Mouse (Mus musculus) CH12.LX (cell line): ENCODE data around the gene Micu1. TPM values are rescaled to one million over a fixed set of nuclear protein-coding genes. Genes with fewer than 3 reads are reported as not detected.
"Not testable (repeated sequence)": the region's sequence is repeated elsewhere in the genome, so short reads cannot be mapped to it uniquely, and the experiment has no call there.

Source experiments
- DNase-seq: peaks from one replicate; pipeline ENCODE4 v3.0.0-alpha.2; 2013; ENCODE audit errors: extremely low read depth
- H3K27ac ChIP-seq: 2 replicates; pipeline ENCODE4 v1.5.1; 2012; ENCODE audit warnings: low read depth, mild to moderate bottlenecking, control low read depth, moderate library complexity; ENCODE audit not compliant: insufficient read depth
- H3K27me3 ChIP-seq: replicated peaks from 2 replicates; pipeline ENCODE3; 2012; ENCODE audit warnings: inconsistent platforms
- H3K36me3 ChIP-seq, 2 experiments: replicated peaks in 1 of 2; 2 replicates each; pipeline versions ENCODE3 to v1.6.1; 2012; ENCODE audit warnings: inconsistent platforms in 1 of 2, low read length in 1 of 2, mild to moderate bottlenecking in 1 of 2, mixed read lengths in 1 of 2, moderate library complexity in 1 of 2; ENCODE audit not compliant: control insufficient read depth in 1 of 2, insufficient read depth in 1 of 2
- H3K4me1 ChIP-seq, 2 experiments: 2 replicates each; pipeline ENCODE4 v1.6.1; 2012; ENCODE audit warnings: inconsistent platforms in 1 of 2, moderate library complexity in 1 of 2; ENCODE audit not compliant: insufficient read depth in 2 of 2, control insufficient read depth in 1 of 2
- H3K4me2 ChIP-seq: 2 replicates; pipeline ENCODE4 v1.6.1; 2012; ENCODE audit warnings: low read depth, mild to moderate bottlenecking, control low read depth; ENCODE audit not compliant: poor library complexity, insufficient read depth, severe bottlenecking
- H3K4me3 ChIP-seq, 3 experiments: fragments of 150-350 bp in 1 of 3; sonication (generic) in 1 of 3; replicated peaks in 1 of 3; 2 replicates each; pipeline versions ENCODE3 to v1.5.1; 2011 to 2012; ENCODE audit warnings: low read depth in 2 of 3, low read length in 2 of 3, mild to moderate bottlenecking in 2 of 3, moderate library complexity in 2 of 3, control low read depth in 1 of 3, improper control_type of control experiment in 1 of 3, inconsistent platforms in 1 of 3, mixed read lengths in 1 of 3; ENCODE audit not compliant: poor library complexity in 1 of 3
- H3K79me2 ChIP-seq: replicated peaks from 2 replicates; pipeline ENCODE4 v1.6.1; 2012; ENCODE audit warnings: mild to moderate bottlenecking, moderate library complexity; ENCODE audit not compliant: control insufficient read depth, poor library complexity, insufficient read depth, severe bottlenecking; ENCODE audit errors: extremely low read depth
- H3K9ac ChIP-seq: 2 replicates; pipeline ENCODE4 v1.6.1; 2012; ENCODE audit warnings: low read depth, mild to moderate bottlenecking, control low read depth, moderate library complexity; ENCODE audit not compliant: insufficient read depth
- H3K9me3 ChIP-seq: replicated peaks from 2 replicates; pipeline ENCODE3; 2012; ENCODE audit warnings: low read length, inconsistent platforms, mixed read lengths
- CTCF ChIP-seq, 2 experiments: IDR thresholded peaks in 1 of 2; conservative IDR thresholded peaks in 1 of 2; 2 replicates each; pipeline ENCODE4 v1.5.1; 2011 to 2012; ENCODE audit warnings: low read depth in 2 of 2, low read length in 2 of 2, improper control_type of control experiment in 1 of 2, inconsistent platforms in 1 of 2, mild to moderate bottlenecking in 1 of 2, moderate library complexity in 1 of 2
- EP300 ChIP-seq: IDR thresholded peaks from 2 replicates; pipeline ENCODE4 v1.6.1; 2011; ENCODE audit warnings: low read length, improper control_type of control experiment
- ETS1 ChIP-seq: conservative IDR thresholded peaks from 2 replicates; pipeline ENCODE4 v1.6.1; 2012; ENCODE audit warnings: low read depth, mild to moderate bottlenecking, inconsistent platforms, low read length, improper control_type of control experiment, moderate library complexity
- MAZ ChIP-seq: IDR thresholded peaks from 2 replicates; pipeline ENCODE4 v1.6.1; 2012; ENCODE audit warnings: low read depth, mild to moderate bottlenecking, inconsistent platforms, low read length, improper control_type of control experiment, moderate library complexity
- RAD21 ChIP-seq: IDR thresholded peaks from 2 replicates; pipeline ENCODE4 v1.6.1; 2011; ENCODE audit warnings: low read depth, mild to moderate bottlenecking, low read length, improper control_type of control experiment, moderate library complexity
- TCF12 ChIP-seq: IDR thresholded peaks from 2 replicates; pipeline ENCODE4 v1.6.1; 2014; ENCODE audit warnings: low read depth, mild to moderate bottlenecking, inconsistent platforms, low read length, improper control_type of control experiment
- ZNF384 ChIP-seq: IDR thresholded peaks from 2 replicates; pipeline ENCODE4 v1.6.1; 2012; ENCODE audit warnings: low read depth, low read length, improper control_type of control experiment, inconsistent platforms
- dilution Hi-C: fragments of 300-500 bp; cut with MboI; formaldehyde crosslinking; loops from 2 replicates; pipeline ENCODE4 v1.14.3; 2020; ENCODE audit warnings: low sequenced_read_pairs; ENCODE audit not compliant: extremely low pct_unique_long_range_greater_than_20kb, extremely low pct_ligation_motif_present
- in situ Hi-C: fragments of 300-500 bp; cut with MboI; formaldehyde crosslinking; loops from 3 replicates; pipeline ENCODE4 v1.14.3; 2019; ENCODE audit warnings: low sequenced_read_pairs, low pct_ligation_motif_present, low pct_unique_long_range_greater_than_20kb, mixed read lengths
- polyA plus RNA-seq: library from polyadenylated mRNA; unstranded; fragments of >175 nt; gene quantifications from 2 replicates; pipeline ENCODE4 v1.2.1, GENCODE M21; 2012; ENCODE audit warnings: low read depth; ENCODE audit not compliant: insufficient read length
- total RNA-seq, 2 experiments: library from RNA; depleted of rRNA; stranded (reverse); fragments of 300-350 nt in 1 of 2; fragments of >200 nt in 1 of 2; gene quantifications; 2 replicates each; pipeline ENCODE4 v1.2.3; 2012 to 2014

The Micu1 gene
- total and polyA plus RNA-seq, 3 experiments = 23.1 to 37.1 (median 29.3) TPM

DNA sequence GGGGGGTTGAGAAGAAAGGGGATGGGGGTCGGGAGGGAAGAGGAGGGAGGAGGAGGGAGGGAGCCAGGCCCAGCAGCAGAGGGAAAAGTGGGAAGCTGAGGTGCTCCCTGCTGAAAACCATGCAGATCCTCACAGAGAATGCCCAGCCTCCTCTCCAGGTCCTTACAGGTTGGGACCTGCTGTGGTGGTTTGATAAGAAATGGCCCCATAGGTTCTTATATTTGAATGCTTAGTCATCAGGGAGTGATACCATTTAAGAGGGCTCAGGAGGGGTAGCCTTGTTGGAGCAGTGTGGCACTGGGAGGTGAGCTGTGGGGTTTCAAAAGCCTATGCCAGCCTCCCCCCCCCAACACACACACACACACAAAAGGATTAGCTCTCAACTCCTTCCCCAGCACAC, 173.1 kb downstream of the Micu1 start:
- Histone ChIP-seq H3K27ac (no peak overlapping the region), H3K27me3 (no peaks in the 10 kb centered on the region), H3K4me3 (no peak overlapping the region), H3K4me1 (peaks cover 3 to 6% of the 10 kb centered on the region in 2 experiments; a peak in 3 of 4 replicates), H3K9me3 (no peaks in the 10 kb centered on the region), H3K79me2 (peaks cover 5% of the 10 kb centered on the region), H3K4me2 (no peak overlapping the region), H3K9ac (no peak overlapping the region), H3K36me3 (no peaks in the 10 kb centered on the region)
- dilution Hi-C loops (no loop called here), in situ Hi-C loops (no loop called here)
- no peak for DNase-seq
- TF ChIP-seq ETS1 = no peak
- TF ChIP-seq MAZ = no peak
- no peak for TF ChIP-seq TCF12

GRCm38 (mm10) chr10:59876698-59877097, 174.4 kb downstream of the Micu1 start:
- DNase-seq, H3K4me3 ChIP-seq, H3K9ac ChIP-seq, dilution Hi-C loops, H3K36me3 ChIP-seq, H3K4me2 ChIP-seq, H3K27me3 ChIP-seq, H3K27ac ChIP-seq, in situ Hi-C loops, H3K9me3 ChIP-seq: not testable (repeated sequence)
- Histone ChIP-seq H3K4me1 (peaks cover 5 to 16% of the 10 kb centered on the region in 2 experiments; a peak in 3 of 4 replicates), H3K79me2 (peaks cover 18% of the 10 kb centered on the region)

DNA sequence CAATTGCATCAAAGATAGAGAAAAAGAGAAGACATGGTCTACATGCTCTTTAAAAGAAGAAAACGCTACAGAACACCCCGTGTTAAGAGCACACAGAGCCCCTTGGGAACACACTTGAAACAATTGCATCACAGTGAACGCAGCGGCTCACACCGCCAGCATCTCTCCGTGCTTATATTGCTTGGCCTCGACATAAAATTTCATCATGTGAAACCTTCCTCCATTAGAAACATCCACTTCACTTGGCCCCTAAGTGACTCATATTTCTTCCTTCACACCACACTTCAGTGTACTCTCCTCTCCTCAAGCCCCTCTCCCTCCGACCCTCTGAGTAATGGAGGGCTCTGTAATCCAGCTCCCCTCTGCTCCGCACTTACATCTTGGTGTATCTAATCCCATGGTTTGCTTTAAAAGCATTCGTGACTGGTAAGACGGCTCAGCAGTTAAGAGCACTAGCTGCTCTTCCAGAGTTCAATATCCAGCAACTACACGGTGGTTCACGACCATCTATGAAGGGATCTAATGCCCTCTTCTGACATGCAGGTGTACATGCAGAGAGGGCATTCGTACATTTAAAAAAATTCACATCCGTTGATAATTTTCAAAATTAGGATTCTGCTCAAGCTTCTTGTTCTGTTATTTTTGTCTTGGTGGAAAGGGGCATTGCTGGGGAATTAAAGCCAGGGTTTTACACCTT, 175.3 kb downstream of the Micu1 start:
- peaks cover 0 to 14% of the 10 kb centered on the region in 2 experiments for H3K36me3 ChIP-seq
- no peak for TF ChIP-seq EP300
- TF ChIP-seq CTCF (conservative IDR thresholded peaks at IDR 0.05 in 1 of 2, IDR thresholded peaks at IDR 0.05 in 1 of 2; ENCODE audit: low read depth in 2 of 2, low read length in 2 of 2) = peak in 1 of 2 experiments; percentile 60; a peak in 2 of 4 replicates
- TF ChIP-seq RAD21 = peak; percentile 53
- peak; percentile 36; the same call in 1 of the 2 replicates for TF ChIP-seq ZNF384
- TF ChIP-seq, all 38 proteins: peak for 3
- Histone ChIP-seq H3K9me3 (no peaks in the 10 kb centered on the region), H3K4me1 (peaks cover 5 to 25% of the 10 kb centered on the region in 2 experiments; a peak in 3 of 4 replicates), H3K9ac (peak overlapping the region; percentile 23), H3K4me2 (no peak overlapping the region), H3K27ac (peak overlapping the region; percentile 51), H3K27me3 (no peaks in the 10 kb centered on the region), H3K79me2 (peaks cover 26% of the 10 kb centered on the region), H3K4me3 (no peak overlapping the region)
- dilution Hi-C loops (no loop called here), in situ Hi-C loops (no loop called here)
- no peak for DNase-seq
